Mouse (Mus musculus): ENCODE measurements at regions not wholly inside any gene's neighbourhood (a gene's known extent, or its start where the extent isn't known, plus 50 kb on each side); places are given as distances from the start of the nearest gene placed in this dataset.

- H3K4me3 ChIP-seq (ENCODE audit: insufficient read depth, low read length), result no peak overlapping the region
- TF ChIP-seq POLR2A (IDR thresholded peaks at IDR 0.05; ENCODE audit: extremely low read depth, insufficient read depth, low read length), result no peak
- TF ChIP-seq CTCF (IDR thresholded peaks at IDR 0.05; ENCODE audit: extremely low read depth, insufficient read depth, low read length), result no peak
- H3K27ac ChIP-seq (ENCODE audit: insufficient read depth, low read length), result no peak overlapping the region
- H3K4me1 ChIP-seq (ENCODE audit: control insufficient read depth, insufficient read depth, low read length), result no peaks in the 10 kb centered on the region
Observed at GRCm38 (mm10) chr11:19427559-19427958, 408.8 kb upstream of the Meis1 start.

GRCm38 (mm10) chr11:19433680-19434619 is 415.2 kb upstream of the Meis1 start:
- no peak for TF ChIP-seq POLR2A (IDR thresholded peaks at IDR 0.05; ENCODE audit: extremely low read depth, insufficient read depth, low read length)

GRCm38 (mm10) chr11:19438385-19438784 is 419.6 kb upstream of the Meis1 start:
- Histone ChIP-seq H3K4me1 (ENCODE audit: control insufficient read depth, insufficient read depth, low read length) (peaks cover 1% of the 10 kb centered on the region; the same call in 1 of the 2 replicates), H3K4me3 (ENCODE audit: insufficient read depth, low read length) (no peak overlapping the region), H3K27ac (ENCODE audit: insufficient read depth, low read length) (no peak overlapping the region)
- TF ChIP-seq CTCF (IDR thresholded peaks at IDR 0.05; ENCODE audit: extremely low read depth, insufficient read depth, low read length), result no peak
- TF ChIP-seq POLR2A (IDR thresholded peaks at IDR 0.05; ENCODE audit: extremely low read depth, insufficient read depth, low read length), result no peak

More at GRCm38 (mm10) chr11:19433680-19434619, 415.2 kb upstream of the Meis1 start:
- no peak overlapping the region for H3K4me3 ChIP-seq (ENCODE audit: insufficient read depth, low read length)
- H3K4me1 ChIP-seq (ENCODE audit: control insufficient read depth, insufficient read depth, low read length), result peaks cover 1% of the 10 kb centered on the region; the same call in 1 of the 2 replicates
- H3K27ac ChIP-seq (ENCODE audit: insufficient read depth, low read length), result no peak overlapping the region

- no peak overlapping the region for H3K4me3 ChIP-seq (ENCODE audit: insufficient read depth, low read length)
- H3K4me1 ChIP-seq (ENCODE audit: control insufficient read depth, insufficient read depth, low read length), result no peaks in the 10 kb centered on the region
- no peak overlapping the region for H3K27ac ChIP-seq (ENCODE audit: insufficient read depth, low read length)
- TF ChIP-seq CTCF (IDR thresholded peaks at IDR 0.05; ENCODE audit: extremely low read depth, insufficient read depth, low read length) (no peak), POLR2A (IDR thresholded peaks at IDR 0.05; ENCODE audit: extremely low read depth, insufficient read depth, low read length) (no peak)
Observed at GRCm38 (mm10) chr11:19441936-19442335, 423.2 kb upstream of the Meis1 start.

GRCm38 (mm10) chr11:19455391-19456290 is 436.9 kb upstream of the Meis1 start:
- Histone ChIP-seq H3K4me3 (ENCODE audit: insufficient read depth, low read length) (no peak overlapping the region), H3K27ac (ENCODE audit: insufficient read depth, low read length) (no peak overlapping the region), H3K4me1 (ENCODE audit: control insufficient read depth, insufficient read depth, low read length) (no peaks in the 10 kb centered on the region)
- TF ChIP-seq POLR2A (IDR thresholded peaks at IDR 0.05; ENCODE audit: extremely low read depth, insufficient read depth, low read length) (no peak), CTCF (IDR thresholded peaks at IDR 0.05; ENCODE audit: extremely low read depth, insufficient read depth, low read length) (no peak)

GRCm38 (mm10) chr11:19456577-19456976 is 437.8 kb upstream of the Meis1 start:
- no peak overlapping the region for H3K27ac ChIP-seq (ENCODE audit: insufficient read depth, low read length)
- H3K4me1 ChIP-seq (ENCODE audit: control insufficient read depth, insufficient read depth, low read length), result no peaks in the 10 kb centered on the region
- H3K4me3 ChIP-seq (ENCODE audit: insufficient read depth, low read length), result no peak overlapping the region
- no peak for TF ChIP-seq POLR2A (IDR thresholded peaks at IDR 0.05; ENCODE audit: extremely low read depth, insufficient read depth, low read length)
- no peak for TF ChIP-seq CTCF (IDR thresholded peaks at IDR 0.05; ENCODE audit: extremely low read depth, insufficient read depth, low read length)

GRCm38 (mm10) chr11:19463730-19464358 is 445.1 kb upstream of the Meis1 start:
- H3K4me1 ChIP-seq (ENCODE audit: control insufficient read depth, insufficient read depth, low read length), result no peaks in the 10 kb centered on the region
- no peak overlapping the region for H3K4me3 ChIP-seq (ENCODE audit: insufficient read depth, low read length)
- no peak overlapping the region for H3K27ac ChIP-seq (ENCODE audit: insufficient read depth, low read length)
- TF ChIP-seq CTCF (IDR thresholded peaks at IDR 0.05; ENCODE audit: extremely low read depth, insufficient read depth, low read length) (no peak), POLR2A (IDR thresholded peaks at IDR 0.05; ENCODE audit: extremely low read depth, insufficient read depth, low read length) (no peak)

GRCm38 (mm10) chr11:19468373-19468772 is 449.6 kb upstream of the Meis1 start:
- H3K4me3 ChIP-seq (ENCODE audit: insufficient read depth, low read length), result no peak overlapping the region
- no peak overlapping the region for H3K27ac ChIP-seq (ENCODE audit: insufficient read depth, low read length)
- no peak for TF ChIP-seq POLR2A (IDR thresholded peaks at IDR 0.05; ENCODE audit: extremely low read depth, insufficient read depth, low read length)
- TF ChIP-seq CTCF (IDR thresholded peaks at IDR 0.05; ENCODE audit: extremely low read depth, insufficient read depth, low read length), result no peak
- H3K4me1 ChIP-seq (ENCODE audit: control insufficient read depth, insufficient read depth, low read length), result no peaks in the 10 kb centered on the region

- H3K4me3 ChIP-seq (ENCODE audit: insufficient read depth, low read length), result no peak overlapping the region
- no peaks in the 10 kb centered on the region for H3K4me1 ChIP-seq (ENCODE audit: control insufficient read depth, insufficient read depth, low read length)
- H3K27ac ChIP-seq (ENCODE audit: insufficient read depth, low read length), result no peak overlapping the region
- TF ChIP-seq CTCF (IDR thresholded peaks at IDR 0.05; ENCODE audit: extremely low read depth, insufficient read depth, low read length), result no peak
- no peak for TF ChIP-seq POLR2A (IDR thresholded peaks at IDR 0.05; ENCODE audit: extremely low read depth, insufficient read depth, low read length)
Observed at GRCm38 (mm10) chr11:19468803-19469202, 450.0 kb upstream of the Meis1 start.

Data from cortical plate, adult 2 months (tissue).